17 mouse cellular contexts compared by ENCODE assay signal in the genomic region with DNA sequence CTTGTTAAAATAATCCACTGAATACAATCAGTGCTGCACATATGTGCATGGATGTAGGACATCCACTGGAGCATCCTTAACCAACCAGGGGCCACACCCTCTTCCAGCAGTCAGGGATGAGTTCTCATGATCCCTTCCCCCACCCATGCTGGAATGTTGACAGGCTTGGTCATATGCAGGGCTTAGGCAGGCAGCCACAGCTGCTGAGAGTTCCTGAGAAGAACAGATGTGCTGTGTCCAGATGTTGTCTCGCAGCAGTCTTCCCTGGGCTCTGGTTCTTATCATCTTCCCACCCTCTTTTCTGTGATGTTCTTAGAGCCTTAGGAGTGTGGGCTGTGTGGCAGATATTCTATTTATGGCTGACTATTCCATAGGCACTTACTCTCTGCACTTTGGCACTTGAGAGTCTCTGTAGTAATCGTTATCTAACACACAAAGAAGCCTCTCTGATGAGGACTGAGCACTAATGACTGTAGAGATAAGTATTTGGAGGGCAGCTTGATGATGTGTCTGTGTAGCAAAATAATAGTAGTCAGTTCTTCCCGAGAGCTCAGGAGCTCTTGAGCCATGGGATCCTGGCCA.
A peak's percentile ranks its signal among the peaks of the same experiment; 100 is the strongest.
DNase-seq lines count a peak whose midpoint lies in the region; ATAC-seq and TF ChIP-seq lines count a peak whose summit lies in the region.
"Had no signal": no experiment of that assay in that cellular context is flagged by ENCODE, and none has a peak within 500 bp of the region (broad histone marks: within the 10 kb centered on the region; RNA-seq: fewer than 3 reads in every experiment).

No protein-coding gene starts in this region.

- no peak overlapping the region for H3K4me2 ChIP-seq in kidney, embryonic 16.5 days (replicated peaks; ENCODE audit: low read depth, low read length)
- H3K4me2 ChIP-seq in heart, embryonic 11.5 days, result no peak overlapping the region
- no peak overlapping the region for H3K4me2 ChIP-seq in intestine, postnatal 0 days (replicated peaks; ENCODE audit: low read depth)
- H3K4me2 ChIP-seq: embryonic facial prominence, embryonic 15.5 days; hindbrain, embryonic 15.5 days; midbrain, embryonic 15.5 days; neural tube, embryonic 15.5 days had no signal

- H3K9me3 ChIP-seq in kidney, embryonic 16.5 days (ENCODE audit: low read length), result no peaks in the 10 kb centered on the region
- no peaks in the 10 kb centered on the region for H3K9me3 ChIP-seq in heart, embryonic 11.5 days (replicated peaks; ENCODE audit: control insufficient read depth, low read length)
- no peaks in the 10 kb centered on the region for H3K9me3 ChIP-seq in intestine, postnatal 0 days (ENCODE audit: control insufficient read depth)
- H3K9me3 ChIP-seq: embryonic facial prominence, embryonic 15.5 days; hindbrain, embryonic 15.5 days; midbrain, embryonic 15.5 days; neural tube, embryonic 15.5 days had no signal

- H3K9ac ChIP-seq in kidney, embryonic 16.5 days (replicated peaks; ENCODE audit: low read length), result no peak overlapping the region
- no peak overlapping the region for H3K9ac ChIP-seq in heart, embryonic 11.5 days (ENCODE audit: low read depth, low read length)
- no peak overlapping the region for H3K9ac ChIP-seq in intestine, postnatal 0 days (ENCODE audit: low read depth, low read length)
- H3K9ac ChIP-seq: embryonic facial prominence, embryonic 15.5 days; hindbrain, embryonic 15.5 days; midbrain, embryonic 15.5 days; neural tube, embryonic 15.5 days had no signal

- no peak overlapping the region for H3K27ac ChIP-seq in kidney, embryonic 16.5 days (ENCODE audit: low read length)
- no peak overlapping the region for H3K27ac ChIP-seq in heart, embryonic 11.5 days (ENCODE audit: low read depth, low read length)
- H3K27ac ChIP-seq in intestine, postnatal 0 days (ENCODE audit: low read depth, low read length), result no peak overlapping the region
- H3K27ac ChIP-seq: embryonic facial prominence, embryonic 15.5 days; hindbrain, embryonic 15.5 days; midbrain, embryonic 15.5 days; neural tube, embryonic 15.5 days had no signal

- DNase-seq in kidney, postnatal 36 days, result no peak
- DNase-seq in adipocyte (ENCODE audit: low spot score), result peak; percentile 71
- no peak for DNase-seq in layer of hippocampus, postnatal 25 days (ENCODE audit: extremely low spot score in 1 of 2, low spot score in 1 of 2)
- no peak for DNase-seq in thymus, postnatal 0 days (ENCODE audit: low spot score)
- DNase-seq: adrenal gland, postnatal 36 days; cerebellum, adult 2 months; kidney, postnatal 14 days; right cerebral cortex, postnatal 25 days had no signal

- no peaks in the 10 kb centered on the region for H3K4me1 ChIP-seq in kidney, embryonic 16.5 days (ENCODE audit: insufficient read depth, low read length)
- H3K4me1 ChIP-seq in heart, embryonic 11.5 days (ENCODE audit: control insufficient read depth, insufficient read depth, low read length), result 0 out of 2 replicates have a peak, but pooled peaks cover 4% of the 10 kb centered on the region
- H3K4me1 ChIP-seq in intestine, postnatal 0 days (replicated peaks; ENCODE audit: control insufficient read depth, insufficient read depth, low read length), result 0 out of 2 replicates have a peak, but pooled peaks cover 3% of the 10 kb centered on the region
- H3K4me1 ChIP-seq: midbrain, embryonic 15.5 days; neural tube, embryonic 15.5 days had no signal

- 0 out of 2 replicates have a peak, but pooled peaks have one; percentile 61 for ATAC-seq in kidney, embryonic 16.5 days (ENCODE audit: low FRiP score, low TSS enrichment)
- peak; percentile 65 for ATAC-seq in heart, embryonic 11.5 days (replicated peaks; ENCODE audit: insufficient number of reproducible peaks, low FRiP score, low TSS enrichment)
- peak; percentile 38; the same call in 1 of the 2 replicates for ATAC-seq in intestine, postnatal 0 days
- ATAC-seq in granulocyte monocyte progenitor cell, adult 5-6 weeks (replicated peaks; ENCODE audit: poor library complexity, severe bottlenecking), result no peak
- ATAC-seq: lung, postnatal 0 days; midbrain, embryonic 15.5 days had no signal

- H3K36me3 ChIP-seq in kidney, embryonic 16.5 days (ENCODE audit: insufficient read depth, low read length), result no peaks in the 10 kb centered on the region
- no peaks in the 10 kb centered on the region for H3K36me3 ChIP-seq in heart, embryonic 11.5 days (ENCODE audit: control insufficient read depth, insufficient read depth, low read length)
- H3K36me3 ChIP-seq in intestine, postnatal 0 days (ENCODE audit: control insufficient read depth, insufficient read depth), result peaks cover 9% of the 10 kb centered on the region
- H3K36me3 ChIP-seq: embryonic facial prominence, embryonic 15.5 days; hindbrain, embryonic 15.5 days; midbrain, embryonic 15.5 days; neural tube, embryonic 15.5 days had no signal

- WGBS in kidney, embryonic 16.5 days, result 69% methylated on average over 3 of the region's 3 CpGs
- WGBS in heart, embryonic 11.5 days (ENCODE audit: insufficient replicate concordance), result 19% methylated on average over 3 of the region's 3 CpGs
- WGBS in intestine, postnatal 0 days, result 25% methylated on average over 3 of the region's 3 CpGs

- H3K27me3 ChIP-seq in kidney, embryonic 16.5 days (ENCODE audit: insufficient read depth, low read length), result no peaks in the 10 kb centered on the region
- peaks cover 28% of the 10 kb centered on the region for H3K27me3 ChIP-seq in heart, embryonic 11.5 days (ENCODE audit: control insufficient read depth, insufficient read depth, low read length)
- no peaks in the 10 kb centered on the region for H3K27me3 ChIP-seq in intestine, postnatal 0 days (replicated peaks; ENCODE audit: control insufficient read depth, insufficient read depth, low read length)
- H3K27me3 ChIP-seq: embryonic facial prominence, embryonic 15.5 days; hindbrain, embryonic 15.5 days; midbrain, embryonic 15.5 days; neural tube, embryonic 15.5 days had no signal

- TF ChIP-seq CTCF in intestine, postnatal 0 days (IDR thresholded peaks at IDR 0.05; ENCODE audit: low read depth), result no peak

- no peak overlapping the region for H3K4me3 ChIP-seq in kidney, embryonic 16.5 days (ENCODE audit: low read length)
- no peak overlapping the region for H3K4me3 ChIP-seq in heart, embryonic 11.5 days (ENCODE audit: low read depth, low read length)
- no peak overlapping the region for H3K4me3 ChIP-seq in intestine, postnatal 0 days (ENCODE audit: low read depth, low read length)
- H3K4me3 ChIP-seq: embryonic facial prominence, embryonic 15.5 days; hindbrain, embryonic 15.5 days; midbrain, embryonic 15.5 days; neural tube, embryonic 15.5 days had no signal
